Mouse (Mus musculus): ENCODE results near the gene Zfp3. TPM values are rescaled to one million over a fixed set of nuclear protein-coding genes. Genes with fewer than 3 reads are reported as not detected.
"Not testable (repeated sequence)": the region's sequence is repeated elsewhere in the genome, so short reads cannot be mapped to it uniquely, and the experiment has no call there.

Zfp3 gene
- total RNA-seq, 1 experiment from 2014 or later, result 4.2 TPM

GRCm38 (mm10) chr11:70754958-70755357 lies 9.1 kb upstream of the Zfp3 start:
- ATAC-seq (replicated peaks; ENCODE audit: low read depth, poor library complexity, severe bottlenecking), result no peak

DNA sequence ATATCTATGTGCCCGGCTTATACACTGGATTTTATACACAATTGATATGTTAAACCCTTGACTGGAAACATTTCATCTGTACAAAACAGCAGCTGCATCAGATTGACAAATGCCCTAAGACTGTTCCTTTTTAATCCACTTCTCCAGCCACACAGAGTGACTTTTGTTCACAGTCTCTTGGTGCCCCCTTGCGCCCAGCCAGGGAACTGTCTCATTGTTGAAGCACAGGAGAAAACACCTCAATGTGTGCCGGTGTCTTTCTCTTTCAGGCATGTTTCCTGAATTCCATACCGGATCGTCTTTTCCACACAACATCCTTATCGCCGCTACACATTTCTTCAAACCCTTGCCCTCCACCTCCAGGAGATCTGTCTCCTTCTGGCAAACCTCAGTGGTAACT lies 8.4 kb upstream of the Zfp3 start:
- peak; percentile 97 for ATAC-seq (replicated peaks; ENCODE audit: low read depth, poor library complexity, severe bottlenecking)

- not testable (repeated sequence) for ATAC-seq (replicated peaks; ENCODE audit: low read depth, poor library complexity, severe bottlenecking)
These were observed 3.6 kb upstream of the Zfp3 start for GRCm38 (mm10) chr11:70760446-70760845.

GRCm38 (mm10) chr11:70762641-70763040 lies 1.4 kb upstream of the Zfp3 start:
- no peak for ATAC-seq (replicated peaks; ENCODE audit: low read depth, poor library complexity, severe bottlenecking)

GRCm38 (mm10) chr11:70763582-70763935 lies 450 bp upstream of the Zfp3 start:
- no peak for ATAC-seq (replicated peaks; ENCODE audit: low read depth, poor library complexity, severe bottlenecking)

DNA sequence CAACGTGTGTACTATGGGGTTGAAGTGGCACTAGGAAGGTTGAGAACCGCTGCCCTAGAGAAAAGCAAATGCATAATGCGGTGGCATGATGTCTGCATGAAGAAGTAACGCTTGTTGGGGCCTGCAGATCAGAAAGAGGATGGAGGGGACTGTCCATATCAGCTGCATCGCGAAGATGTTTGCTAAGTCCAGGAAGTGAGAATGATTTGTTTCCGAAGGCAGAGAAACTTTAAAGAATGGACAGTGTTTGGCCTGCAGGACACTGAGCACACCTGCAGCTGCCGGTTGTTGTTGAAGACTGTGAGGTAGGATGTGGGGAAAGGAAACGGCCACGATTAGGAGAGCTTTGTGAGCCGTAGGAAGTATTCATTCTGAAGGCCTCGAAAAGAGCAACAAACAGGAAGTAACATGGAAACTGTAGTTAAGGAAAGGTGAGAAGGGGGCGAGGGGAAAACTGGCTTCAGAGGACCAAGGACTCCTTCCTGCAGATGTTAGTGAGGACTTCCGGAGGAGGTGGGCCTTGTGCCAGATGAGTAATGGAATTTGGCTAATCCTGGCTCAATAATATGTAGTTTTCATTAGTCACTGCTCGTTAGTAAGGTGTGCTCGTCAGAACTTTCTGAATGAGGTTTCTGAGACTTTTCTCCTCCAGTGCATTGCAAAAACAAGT lies 1.9 kb downstream of the Zfp3 start:
- no peak for ATAC-seq (replicated peaks; ENCODE audit: low read depth, poor library complexity, severe bottlenecking)

- ATAC-seq (replicated peaks; ENCODE audit: low read depth, poor library complexity, severe bottlenecking), result peak; percentile 84
These were observed 6.8 kb downstream of the Zfp3 start for GRCm38 (mm10) chr11:70770804-70771203.

GRCm38 (mm10) chr11:70776830-70777571 lies 13.0 kb downstream of the Zfp3 start:
- ATAC-seq (replicated peaks; ENCODE audit: low read depth, poor library complexity, severe bottlenecking), result peak; percentile 98

GRCm38 (mm10) chr11:70777634-70778033 lies 13.6 kb downstream of the Zfp3 start:
- no peak for ATAC-seq (replicated peaks; ENCODE audit: low read depth, poor library complexity, severe bottlenecking)

DNA sequence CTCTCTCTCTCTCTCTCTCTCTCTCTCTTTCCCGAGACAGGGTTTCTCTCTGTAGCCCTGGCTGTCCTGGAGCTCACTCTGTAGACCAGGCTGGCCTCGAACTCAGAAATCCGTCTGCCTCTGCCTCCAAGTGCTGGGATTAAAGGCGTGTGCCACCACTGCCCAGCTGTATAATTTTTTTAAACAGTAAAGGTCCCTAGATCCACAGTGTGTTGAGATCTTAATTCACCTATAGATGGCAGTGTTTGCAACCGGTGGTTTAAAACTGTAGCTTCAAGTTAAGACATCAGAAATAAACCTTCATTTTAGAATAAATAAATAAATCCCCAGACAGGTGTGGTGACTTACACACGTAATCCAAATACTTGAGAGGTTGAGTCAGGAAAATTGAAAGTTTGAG lies 14.0 kb downstream of the Zfp3 start:
- peak; percentile 57; the same call in 1 of the 2 replicates for ATAC-seq (replicated peaks; ENCODE audit: low read depth, poor library complexity, severe bottlenecking)

GRCm38 (mm10) chr11:70785908-70786307 lies 21.9 kb downstream of the Zfp3 start:
- peak; percentile 37 for ATAC-seq (replicated peaks; ENCODE audit: low read depth, poor library complexity, severe bottlenecking)

DNA sequence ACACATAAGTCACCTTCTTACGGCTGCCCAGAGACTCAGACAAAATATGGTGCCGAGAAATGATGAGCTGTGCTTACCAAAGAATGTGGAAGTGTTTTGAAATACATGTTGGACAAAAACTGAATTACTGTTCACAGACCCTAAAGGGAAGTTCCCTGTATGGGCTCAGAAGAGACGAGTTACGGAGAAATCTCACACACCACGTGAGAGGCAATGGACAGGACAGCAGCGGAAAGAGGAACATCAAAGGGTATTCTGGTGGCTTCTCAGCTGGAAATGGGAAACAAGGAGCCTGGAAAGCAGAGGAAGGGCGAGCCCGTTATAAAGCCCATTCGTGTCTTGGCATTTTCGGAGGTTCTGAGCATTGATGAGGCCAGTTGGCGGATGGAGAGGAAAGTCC lies 23.0 kb downstream of the Zfp3 start:
- peak; percentile 70 for ATAC-seq (replicated peaks; ENCODE audit: low read depth, poor library complexity, severe bottlenecking)

DNA sequence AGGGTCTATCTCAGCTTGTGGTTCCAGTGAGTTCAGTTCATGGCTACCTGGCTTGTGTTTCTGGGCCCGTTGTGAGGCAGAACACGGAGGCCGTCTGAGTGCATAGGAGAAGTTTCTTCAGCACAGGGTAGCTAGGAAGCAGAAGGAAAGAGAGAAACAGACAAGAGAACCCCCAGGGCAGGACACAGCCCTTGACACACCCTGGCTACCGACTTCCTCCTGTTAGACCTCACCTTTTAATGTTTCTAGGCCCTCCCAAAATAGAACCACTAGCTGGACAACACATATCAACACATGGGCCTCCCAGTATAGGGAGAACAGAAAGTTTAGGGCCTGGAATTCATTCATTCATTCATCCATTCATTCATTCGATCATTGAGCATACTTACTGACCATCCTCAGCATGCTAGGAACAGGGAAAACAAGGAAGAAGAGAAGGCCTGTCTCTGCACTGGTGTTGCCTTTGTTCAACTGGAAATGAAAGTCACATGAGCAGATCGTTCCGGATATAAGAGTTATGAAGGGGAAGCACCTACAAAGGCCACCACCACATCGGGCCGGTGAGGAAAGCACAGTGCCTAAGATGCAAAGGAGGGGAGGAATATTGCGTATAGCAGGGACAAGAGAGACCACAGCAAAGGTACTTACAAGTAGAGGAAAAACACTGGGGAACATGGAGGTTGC lies 25.1 kb downstream of the Zfp3 start:
- ATAC-seq (replicated peaks; ENCODE audit: low read depth, poor library complexity, severe bottlenecking), result peak; percentile 55

DNA sequence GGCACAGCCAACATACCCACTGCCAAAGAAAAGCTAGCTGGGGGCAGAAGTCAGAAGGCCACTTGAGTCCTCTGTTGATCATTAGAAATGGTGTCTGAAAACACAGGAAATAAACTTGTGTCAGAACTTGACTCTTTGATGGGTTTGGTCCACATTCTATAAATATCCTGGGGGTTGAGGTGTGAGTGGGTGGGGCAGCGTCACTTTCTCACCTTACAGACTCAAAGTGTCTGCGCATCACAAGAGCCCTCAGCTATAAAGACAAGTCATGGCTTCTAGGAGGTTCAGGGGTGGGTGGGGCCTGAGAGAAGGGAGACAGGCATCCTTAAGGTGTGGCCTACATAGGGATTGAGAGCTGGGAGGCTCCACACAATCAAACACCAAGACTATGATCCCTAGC lies 26.4 kb downstream of the Zfp3 start:
- ATAC-seq (replicated peaks; ENCODE audit: low read depth, poor library complexity, severe bottlenecking), result no peak

- ATAC-seq (replicated peaks; ENCODE audit: low read depth, poor library complexity, severe bottlenecking), result no peak
These were observed 27.0 kb downstream of the Zfp3 start for GRCm38 (mm10) chr11:70790874-70791551.

DNA sequence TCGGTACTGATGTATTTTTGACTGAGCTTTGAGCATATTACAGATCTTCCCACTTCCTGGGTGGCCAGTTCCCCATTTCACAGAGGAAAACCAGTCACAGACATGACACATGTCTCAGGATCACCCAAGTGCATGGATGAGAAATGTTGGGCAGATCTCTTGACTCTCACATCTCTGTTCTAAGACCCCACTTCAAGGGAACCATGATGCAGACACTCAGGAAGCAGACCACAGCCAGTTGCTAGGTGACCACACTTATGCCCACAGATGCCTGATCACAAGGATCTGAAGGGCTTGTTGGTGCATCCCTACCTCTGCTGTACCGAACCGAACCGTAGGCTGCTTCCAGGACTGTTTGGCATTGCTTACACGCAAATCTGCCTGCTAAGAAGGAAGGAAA lies 27.7 kb downstream of the Zfp3 start:
- ATAC-seq (replicated peaks; ENCODE audit: low read depth, poor library complexity, severe bottlenecking), result no peak

DNA sequence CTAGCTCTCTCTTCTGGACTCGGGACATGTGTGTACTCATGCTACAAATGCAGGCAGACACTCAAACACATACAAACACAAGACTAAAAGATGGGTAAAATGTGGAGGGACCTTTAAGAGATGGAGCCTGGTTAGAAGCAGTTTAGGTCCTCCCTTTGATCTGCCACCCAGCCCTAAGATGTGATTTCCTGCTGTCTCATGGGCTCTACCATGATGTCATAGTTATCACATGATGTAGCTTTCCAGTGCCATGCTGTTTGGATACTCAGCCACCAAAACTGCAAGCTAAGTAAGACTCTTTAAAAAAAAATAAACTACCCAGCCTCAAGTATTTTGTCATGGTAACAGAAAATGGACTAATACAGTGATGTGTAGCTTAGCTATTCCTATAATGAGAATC lies 28.4 kb downstream of the Zfp3 start:
- ATAC-seq (replicated peaks; ENCODE audit: low read depth, poor library complexity, severe bottlenecking), result no peak

- ATAC-seq (replicated peaks; ENCODE audit: low read depth, poor library complexity, severe bottlenecking), result no peak
These were observed 38.3 kb downstream of the Zfp3 start for GRCm38 (mm10) chr11:70802208-70802864.

- ATAC-seq (replicated peaks; ENCODE audit: low read depth, poor library complexity, severe bottlenecking), result no peak
These were observed 38.9 kb downstream of the Zfp3 start for GRCm38 (mm10) chr11:70802865-70803261.

GRCm38 (mm10) chr11:70803711-70804200 lies 39.7 kb downstream of the Zfp3 start:
- peak; percentile 85 for ATAC-seq (replicated peaks; ENCODE audit: low read depth, poor library complexity, severe bottlenecking)

Measured in common myeloid progenitor, adult 5-6 weeks (primary cell).